Mouse (Mus musculus) ovary, adult 10 weeks (tissue): Measurements from ENCODE around the gene Olfr725. TPM values are rescaled to one million over a fixed set of nuclear protein-coding genes. Genes with fewer than 3 reads are reported as not detected.

ENCODE experiments used
- polyA plus RNA-seq: library from polyadenylated mRNA; stranded (reverse); fragments of 350-450 nt; fragmentation: Illumina TruSeq; extraction: RNeasy Lipid Tissue Mini Kit (QIAGEN cat#74804); gene quantifications from one replicate; pipeline ENCODE4 v1.2.3, GENCODE M21; 2014

Gene Olfr725
- polyA plus RNA-seq = not detected

DNA sequence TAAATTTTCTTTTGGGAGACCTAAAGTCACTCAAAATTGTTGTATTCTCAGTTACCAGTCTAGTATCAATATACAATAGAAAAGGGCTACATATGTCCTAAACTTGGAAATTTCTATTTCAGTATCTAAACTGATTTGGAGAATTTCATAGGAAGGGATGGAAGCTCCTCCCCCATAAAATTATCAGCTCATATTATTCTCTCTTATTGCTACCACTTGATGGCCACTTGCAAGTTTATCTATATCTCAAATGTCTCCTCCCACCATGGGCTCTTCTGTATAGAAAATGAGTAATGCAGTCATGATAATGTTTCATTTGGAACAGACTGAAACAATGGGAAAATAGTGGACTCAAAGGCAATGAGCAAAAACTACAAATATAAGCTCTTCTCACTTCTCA is at the start of gene Olfr725:
TSS of gene Olfr725 (minus strand) at position 101 of the 400 bp plus-strand sequence.

Other genes with a start within 250 kb of the Olfr725 start
- not detected for gene Olfr722, start 138.4 kb downstream of the Olfr725 start, polyA plus RNA-seq
- not detected for gene Olfr723, start 108.6 kb downstream of the Olfr725 start, polyA plus RNA-seq
- not detected for gene Olfr724, start 77.1 kb downstream of the Olfr725 start, polyA plus RNA-seq
- not detected for gene Olfr726, start 50.6 kb upstream of the Olfr725 start, polyA plus RNA-seq
- gene Olfr727, start 82.8 kb upstream of the Olfr725 start, polyA plus RNA-seq = not detected
- not detected for gene Olfr728, start 102.3 kb upstream of the Olfr725 start, polyA plus RNA-seq
- gene Olfr729, start 112.5 kb upstream of the Olfr725 start, polyA plus RNA-seq = not detected
- not detected for gene Olfr730, start 147.8 kb upstream of the Olfr725 start, polyA plus RNA-seq
- gene Olfr731, start 201.5 kb upstream of the Olfr725 start, polyA plus RNA-seq = not detected
- gene Olfr732, start 243.8 kb upstream of the Olfr725 start, polyA plus RNA-seq = not detected